Mouse (Mus musculus) B cell, adult 2 months (primary cell): ENCODE measurements around the gene Vamp9.

Experiments
- DNase-seq, 2 experiments: peaks; one replicate each; pipeline ENCODE4 v3.0.0; 2022

Vamp9 gene

GRCm38 (mm10) chr5:99906181-99906956 lies at the start of gene Vamp9:
TSS of gene Vamp9 (plus strand) at chr5:99906254.
- DNase-seq = peak; percentile 94

GRCm38 (mm10) chr5:99857106-99857637 lies 48.9 kb upstream of the Vamp9 start:
- no peak for DNase-seq

- DNase-seq = no peak
Observed at GRCm38 (mm10) chr5:99859637-99860433, 46.2 kb upstream of the Vamp9 start.

- DNase-seq = no peak
Observed at GRCm38 (mm10) chr5:99861816-99862215, 44.2 kb upstream of the Vamp9 start.

GRCm38 (mm10) chr5:99863656-99864380 lies 42.2 kb upstream of the Vamp9 start:
- DNase-seq = no peak

GRCm38 (mm10) chr5:99865779-99866178 lies 40.3 kb upstream of the Vamp9 start:
- DNase-seq = no peak

GRCm38 (mm10) chr5:99868286-99868685 lies 37.8 kb upstream of the Vamp9 start:
- DNase-seq = no peak

GRCm38 (mm10) chr5:99868923-99869322 lies 37.1 kb upstream of the Vamp9 start:
- no peak for DNase-seq

GRCm38 (mm10) chr5:99877565-99877964 lies 28.5 kb upstream of the Vamp9 start:
- no peak for DNase-seq

- DNase-seq = no peak
Observed at GRCm38 (mm10) chr5:99882441-99882840, 23.6 kb upstream of the Vamp9 start.

GRCm38 (mm10) chr5:99884035-99884434 lies 22.0 kb upstream of the Vamp9 start:
- DNase-seq = no peak

- DNase-seq = no peak
Observed at GRCm38 (mm10) chr5:99887133-99887532, 18.9 kb upstream of the Vamp9 start.

GRCm38 (mm10) chr5:99891516-99892441 lies 14.3 kb upstream of the Vamp9 start:
- no peak for DNase-seq

GRCm38 (mm10) chr5:99900041-99900440 lies 6.0 kb upstream of the Vamp9 start:
- peak; percentile 23 to 32 for DNase-seq

GRCm38 (mm10) chr5:99905731-99906130 lies 323 bp upstream of the Vamp9 start:
- no peak for DNase-seq

- DNase-seq = no peak
Observed at GRCm38 (mm10) chr5:99915494-99915893, 9.4 kb downstream of the Vamp9 start.

GRCm38 (mm10) chr5:99922033-99922432 lies 16.0 kb downstream of the Vamp9 start:
- no peak for DNase-seq

- peak; percentile 52 to 54 for DNase-seq
Observed at GRCm38 (mm10) chr5:99927951-99928350, 21.9 kb downstream of the Vamp9 start.

GRCm38 (mm10) chr5:99931910-99932309 lies 25.9 kb downstream of the Vamp9 start:
- DNase-seq = no peak

- DNase-seq = no peak
Observed at GRCm38 (mm10) chr5:99939440-99939839, 33.4 kb downstream of the Vamp9 start.

GRCm38 (mm10) chr5:99941273-99941672 lies 35.2 kb downstream of the Vamp9 start:
- DNase-seq = no peak
